Mouse (Mus musculus): Measurements from ENCODE around the gene Ttc37. TPM values are rescaled to one million over a fixed set of nuclear protein-coding genes. Genes with fewer than 3 reads are reported as not detected.

The Ttc37 gene
- polyA plus RNA-seq, 1 experiment, result 37.3 TPM

DNA sequence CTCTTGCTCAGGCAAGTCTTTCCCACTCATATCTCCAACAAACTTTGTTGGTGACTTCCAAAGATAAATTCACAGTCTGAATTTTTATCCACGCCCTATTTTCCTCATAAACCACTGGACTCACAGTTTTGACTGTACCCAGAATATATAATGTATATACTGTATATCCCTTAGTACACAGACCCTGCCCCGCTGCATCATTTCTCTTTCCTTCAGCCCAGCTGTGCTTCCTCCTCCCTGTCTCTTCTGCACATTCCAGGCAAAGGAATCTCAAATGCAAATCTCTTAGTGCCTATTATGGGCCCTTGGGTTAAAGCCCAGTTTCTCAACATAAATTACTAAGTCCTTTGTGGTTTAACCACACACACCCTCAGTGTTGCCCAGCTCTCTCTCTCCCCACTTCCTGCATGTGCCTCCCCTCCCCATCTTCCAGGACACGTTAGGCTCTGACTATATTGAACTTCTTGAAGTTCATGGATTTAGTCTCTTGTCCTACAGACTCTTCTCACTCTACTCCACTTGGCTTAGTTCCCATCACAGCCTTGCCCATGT, 98.8 kb downstream of the Ttc37 start:
- TF ChIP-seq POLR2A (IDR thresholded peaks at IDR 0.05; ENCODE audit: low read depth, low read length) (no peak), CTCF (IDR thresholded peaks at IDR 0.05; ENCODE audit: borderline replicate concordance, insufficient read depth, low read length) (no peak)

GRCm38 (mm10) chr13:76199943-76200342, 101.4 kb downstream of the Ttc37 start:
- no peak for TF ChIP-seq POLR2A (IDR thresholded peaks at IDR 0.05; ENCODE audit: low read depth, low read length)
- TF ChIP-seq CTCF (IDR thresholded peaks at IDR 0.05; ENCODE audit: borderline replicate concordance, insufficient read depth, low read length), result no peak
- Histone ChIP-seq H3K4me1 (ENCODE audit: control insufficient read depth, insufficient read depth, low read length) (peaks cover 3% of the 10 kb centered on the region; the same call in 1 of the 2 replicates), H3K4me3 (ENCODE audit: insufficient read depth, low read length) (no peak overlapping the region), H3K27ac (ENCODE audit: insufficient read depth, low read length) (no peak overlapping the region)

More for the DNA sequence above, 98.8 kb downstream of the Ttc37 start:
- Histone ChIP-seq H3K27ac (ENCODE audit: insufficient read depth, low read length) (0 out of 2 replicates have a peak overlapping the region, but pooled peaks have one; percentile 36), H3K4me3 (ENCODE audit: insufficient read depth, low read length) (no peak overlapping the region), H3K4me1 (ENCODE audit: control insufficient read depth, insufficient read depth, low read length) (peaks cover 3% of the 10 kb centered on the region; the same call in 1 of the 2 replicates)

DNA sequence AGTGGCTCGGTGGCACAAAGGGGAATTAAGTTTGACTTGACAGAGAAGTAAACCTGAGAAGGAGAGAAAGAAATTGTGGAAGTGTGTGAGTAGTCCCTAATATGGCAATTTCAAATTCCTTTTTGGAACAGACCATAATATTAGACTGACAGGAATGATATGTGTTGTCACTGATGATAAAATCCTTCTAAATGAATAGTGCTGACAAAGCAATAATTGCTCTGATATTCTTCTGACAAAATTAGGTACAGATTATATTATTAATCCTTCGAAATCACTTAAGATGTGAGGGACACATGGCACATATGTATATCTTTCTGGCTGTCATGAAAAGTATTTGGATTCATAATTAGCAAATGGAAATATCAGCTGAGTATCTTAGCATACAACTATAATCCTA, 116.4 kb downstream of the Ttc37 start:
- Histone ChIP-seq H3K4me1 (ENCODE audit: control insufficient read depth, insufficient read depth, low read length) (no peaks in the 10 kb centered on the region), H3K27ac (ENCODE audit: insufficient read depth, low read length) (no peak overlapping the region), H3K4me3 (ENCODE audit: insufficient read depth, low read length) (no peak overlapping the region)
- TF ChIP-seq CTCF (IDR thresholded peaks at IDR 0.05; ENCODE audit: borderline replicate concordance, insufficient read depth, low read length) (no peak), POLR2A (IDR thresholded peaks at IDR 0.05; ENCODE audit: low read depth, low read length) (no peak)

DNA sequence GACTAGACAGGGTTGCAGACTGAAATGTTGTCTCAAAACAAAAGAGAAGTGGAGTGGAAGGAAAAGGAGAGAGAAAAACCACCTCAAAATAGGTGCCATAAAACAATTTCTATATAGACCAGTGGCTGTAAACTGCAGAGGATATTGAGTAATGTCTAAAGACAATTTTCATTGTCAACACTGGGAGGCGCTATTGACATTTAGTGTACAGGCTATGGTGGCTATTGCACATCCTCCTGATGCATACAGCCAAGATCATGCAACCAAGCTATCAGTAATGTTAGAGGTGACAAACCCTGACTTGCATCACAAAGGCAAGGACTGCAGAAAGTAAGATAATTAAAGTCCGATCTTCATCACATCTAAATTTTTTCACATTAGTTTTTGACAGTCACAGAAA, 116.9 kb downstream of the Ttc37 start:
- TF ChIP-seq CTCF (IDR thresholded peaks at IDR 0.05; ENCODE audit: borderline replicate concordance, insufficient read depth, low read length) (no peak), POLR2A (IDR thresholded peaks at IDR 0.05; ENCODE audit: low read depth, low read length) (no peak)
- Histone ChIP-seq H3K4me3 (ENCODE audit: insufficient read depth, low read length) (no peak overlapping the region), H3K4me1 (ENCODE audit: control insufficient read depth, insufficient read depth, low read length) (no peaks in the 10 kb centered on the region), H3K27ac (ENCODE audit: insufficient read depth, low read length) (no peak overlapping the region)

Other genes with a start within 250 kb of the Ttc37 start
- 91.2 and 101 TPM in 2 replicates for gene Rhobtb3, start 154.8 kb upstream of the Ttc37 start, polyA plus RNA-seq (2011; ENCODE audit: insufficient read length, low read depth, missing spikeins)
- gene Spata9, start 131.6 kb upstream of the Ttc37 start, polyA plus RNA-seq (2011; ENCODE audit: insufficient read length, low read depth, missing spikeins), result 0.49 TPM in 1 of 2 replicates, not detected in the other
- gene Rfesd, start 80.0 kb upstream of the Ttc37 start, polyA plus RNA-seq (2011; ENCODE audit: insufficient read length, low read depth, missing spikeins), result 14.1 and 18.2 TPM in 2 replicates
- not detected in 2 replicates for gene Gpr150, start 41.7 kb upstream of the Ttc37 start, polyA plus RNA-seq (2011; ENCODE audit: insufficient read length, low read depth, missing spikeins)
- 21.8 and 24.8 TPM in 2 replicates for gene Arsk, start 74 bp upstream of the Ttc37 start, polyA plus RNA-seq (2011; ENCODE audit: insufficient read length, low read depth, missing spikeins)
- gene Fam81b, start 206.3 kb downstream of the Ttc37 start, polyA plus RNA-seq (2011; ENCODE audit: insufficient read length, low read depth, missing spikeins), result not detected in 2 replicates